Mouse (Mus musculus) heart, embryonic 15.5 days (tissue): Measurements from ENCODE around the gene Stxbp6. TPM values are rescaled to one million over a fixed set of nuclear protein-coding genes. Genes with fewer than 3 reads are reported as not detected.

ENCODE experiments used
- ATAC-seq: fragments of 200-750 bp; cut with Nextera tagmentation; replicated peaks from 2 replicates; pipeline ENCODE4 v1.8.0; 2017; ENCODE audit warnings: low read depth, moderate TSS enrichment; ENCODE audit not compliant: insufficient number of reproducible peaks, insufficient read depth, low FRiP score
- H3K27ac ChIP-seq: fragments of 300-500 bp; sonication (generic); 2 replicates; pipeline ENCODE4 v1.5.1; 2015; ENCODE audit warnings: mild to moderate bottlenecking, inconsistent platforms
- H3K27me3 ChIP-seq: fragments of 300-500 bp; sonication (generic); 2 replicates; pipeline ENCODE4 v1.6.1; 2015; ENCODE audit warnings: inconsistent platforms
- H3K36me3 ChIP-seq: fragments of 300-500 bp; sonication (generic); 2 replicates; pipeline ENCODE4 v1.6.1; 2015; ENCODE audit warnings: mild to moderate bottlenecking, inconsistent platforms
- H3K4me1 ChIP-seq: fragments of 300-500 bp; sonication (generic); replicated peaks from 2 replicates; pipeline ENCODE4 v1.6.1; 2015; ENCODE audit warnings: inconsistent platforms
- H3K4me2 ChIP-seq: fragments of 300-500 bp; sonication (generic); 2 replicates; pipeline ENCODE4 v1.6.1; 2015; ENCODE audit warnings: inconsistent platforms, mild to moderate bottlenecking, moderate library complexity
- H3K4me3 ChIP-seq: fragments of 300-500 bp; sonication (generic); 2 replicates; pipeline ENCODE4 v1.5.1; 2015; ENCODE audit warnings: mild to moderate bottlenecking, inconsistent platforms
- H3K9ac ChIP-seq: fragments of 300-500 bp; sonication (generic); 2 replicates; pipeline ENCODE4 v1.6.1; 2015; ENCODE audit warnings: mild to moderate bottlenecking, inconsistent platforms
- H3K9me3 ChIP-seq: fragments of 300-500 bp; sonication (generic); replicated peaks from 2 replicates; pipeline ENCODE4 v1.6.1; 2016; ENCODE audit warnings: inconsistent platforms
- WGBS: fragments of 180-500 bp; shearing (Covaris S2); methylation state at CpG from one replicate; pipeline ENCODE4 v1.1.7; 2015; ENCODE audit warnings: mixed read lengths; 5-methylcytosine and 5-hydroxymethylcytosine counted together
- polyA plus RNA-seq: library from polyadenylated mRNA; unstranded; fragments of >200 nt; fragmentation: Nextera tagmentation; extraction: Ambion mirVana; gene quantifications from 2 replicates; pipeline ENCODE4 v1.2.1, GENCODE M21; 2015

The Stxbp6 gene
- polyA plus RNA-seq, 1 experiment from 2014 or later, result 16.6 TPM

DNA sequence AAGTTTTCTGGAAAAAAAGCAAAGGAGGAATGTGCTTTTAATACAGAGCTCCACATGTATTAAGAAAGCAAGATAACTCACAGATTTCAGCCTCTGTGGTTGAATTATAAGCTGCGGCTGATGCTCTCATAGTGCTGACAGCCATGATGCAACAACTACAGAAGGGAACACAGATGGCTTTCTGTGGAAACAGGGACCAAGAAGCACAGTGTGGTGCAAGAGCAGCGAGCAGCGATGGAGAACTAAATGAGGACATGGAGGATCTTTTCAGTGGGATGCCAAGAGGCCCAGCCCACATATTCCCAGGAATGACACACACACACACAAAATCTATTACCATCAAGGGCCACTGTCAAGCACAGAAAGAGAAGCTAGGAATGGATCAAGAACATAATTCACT, 81.1 kb downstream of the Stxbp6 start:
- WGBS, result 60% methylated on average over 3 of the region's 3 CpGs
- Histone ChIP-seq H3K9ac (no peak overlapping the region), H3K9me3 (no peaks in the 10 kb centered on the region), H3K4me3 (no peak overlapping the region), H3K36me3 (no peaks in the 10 kb centered on the region), H3K27me3 (no peaks in the 10 kb centered on the region), H3K27ac (peak overlapping the region; percentile 14), H3K4me1 (peaks cover 14% of the 10 kb centered on the region), H3K4me2 (no peak overlapping the region)
- ATAC-seq, result no peak

DNA sequence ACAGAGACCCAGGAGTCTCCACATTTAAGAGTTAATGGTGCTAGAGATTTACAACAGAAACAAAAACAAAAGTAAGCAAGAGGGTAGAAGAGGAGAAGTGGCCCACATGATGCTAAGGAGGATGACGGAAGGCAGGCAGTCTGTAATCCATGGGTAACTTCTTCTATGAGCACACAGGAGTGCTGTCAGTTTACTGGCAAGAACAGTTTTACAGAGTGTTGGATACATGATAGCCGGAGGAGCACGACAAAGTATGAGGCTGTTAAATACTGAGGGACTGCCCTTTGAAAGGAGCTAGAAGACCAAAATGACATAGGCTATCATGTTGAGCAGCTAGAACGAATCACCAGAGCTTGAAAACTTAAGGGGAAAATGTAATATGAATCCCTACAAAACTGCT, 81.7 kb downstream of the Stxbp6 start:
- Histone ChIP-seq H3K9me3 (no peaks in the 10 kb centered on the region), H3K4me2 (no peak overlapping the region), H3K27ac (peak overlapping the region; percentile 14), H3K27me3 (no peaks in the 10 kb centered on the region), H3K4me1 (peaks cover 14% of the 10 kb centered on the region), H3K36me3 (no peaks in the 10 kb centered on the region), H3K9ac (no peak overlapping the region), H3K4me3 (no peak overlapping the region)
- ATAC-seq, result no peak
- 55% methylated on average over 4 of the region's 4 CpGs for WGBS

DNA sequence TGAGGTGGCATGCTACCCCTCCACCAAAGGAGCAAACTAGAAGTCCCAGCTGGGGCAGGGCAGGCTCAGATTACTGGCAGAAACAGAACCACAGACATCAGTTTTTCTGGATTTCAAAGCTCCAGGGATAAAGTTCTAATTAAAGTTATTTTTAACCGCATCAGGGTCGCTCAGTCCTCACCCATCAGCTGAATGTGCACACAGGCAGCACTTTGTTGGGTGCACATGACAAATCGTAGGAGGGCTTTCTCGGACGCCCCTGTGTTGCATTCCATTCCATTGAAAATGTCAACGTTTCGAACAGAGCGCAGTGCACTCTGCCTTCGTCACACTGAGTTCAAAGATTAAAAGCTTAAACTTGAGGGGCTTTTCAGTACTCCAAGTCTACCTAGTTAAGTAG, 84.1 kb downstream of the Stxbp6 start:
- no peak for ATAC-seq
- H3K9me3 ChIP-seq, result no peaks in the 10 kb centered on the region
- H3K4me1 ChIP-seq, result peaks cover 17% of the 10 kb centered on the region
- H3K9ac ChIP-seq, result no peak overlapping the region
- 0 out of 2 replicates have a peak overlapping the region, but pooled peaks have one; percentile 10 for H3K4me2 ChIP-seq
- H3K36me3 ChIP-seq, result no peaks in the 10 kb centered on the region
- 40% methylated on average over 9 of the region's 9 CpGs for WGBS
- peak overlapping the region; percentile 67 for H3K27ac ChIP-seq
- H3K4me3 ChIP-seq, result no peak overlapping the region
- H3K27me3 ChIP-seq, result no peaks in the 10 kb centered on the region

DNA sequence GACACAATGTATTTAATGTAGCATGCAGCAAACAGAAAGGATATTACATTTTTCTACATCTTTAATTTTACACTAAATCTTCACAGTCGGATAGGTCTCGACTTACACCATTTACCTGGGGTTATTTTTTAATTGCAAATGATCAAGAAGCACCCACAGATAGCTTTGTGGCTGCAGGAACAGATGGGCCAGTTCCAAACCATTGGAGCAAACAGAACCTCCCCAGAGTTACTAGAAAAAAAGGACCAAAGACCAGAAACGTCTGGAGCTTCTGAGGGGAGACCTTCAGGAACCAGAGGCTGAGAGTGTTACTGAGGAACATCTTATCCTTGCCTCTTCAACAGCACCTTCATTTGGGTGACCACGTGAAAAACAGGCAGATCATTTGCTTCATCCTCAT, 85.5 kb downstream of the Stxbp6 start:
- H3K4me2 ChIP-seq, result no peak overlapping the region
- H3K9me3 ChIP-seq, result no peaks in the 10 kb centered on the region
- H3K4me3 ChIP-seq, result no peak overlapping the region
- no peaks in the 10 kb centered on the region for H3K36me3 ChIP-seq
- 83% methylated on average over 4 of the region's 4 CpGs for WGBS
- no peaks in the 10 kb centered on the region for H3K27me3 ChIP-seq
- H3K4me1 ChIP-seq, result peaks cover 17% of the 10 kb centered on the region
- H3K9ac ChIP-seq, result no peak overlapping the region
- no peak for ATAC-seq
- no peak overlapping the region for H3K27ac ChIP-seq

DNA sequence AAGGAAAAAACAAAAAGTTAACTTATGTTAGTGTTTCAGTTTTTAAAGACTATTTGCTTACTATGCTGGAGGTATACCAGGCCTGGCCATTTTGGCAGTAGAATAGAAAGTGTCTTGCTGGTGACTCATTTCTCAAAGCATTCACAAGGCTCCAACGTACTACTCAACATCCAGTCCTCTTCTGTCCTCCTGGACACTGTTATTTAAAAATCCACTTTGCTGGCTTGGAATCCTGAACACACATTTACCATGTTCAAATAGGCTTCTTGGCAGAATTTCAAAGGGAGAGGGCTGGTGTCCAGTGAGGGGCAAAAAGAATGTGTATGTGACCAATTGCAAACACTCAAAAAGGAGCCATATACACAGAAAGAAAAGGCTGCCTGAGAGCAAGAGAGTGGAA, 86.7 kb downstream of the Stxbp6 start:
- Histone ChIP-seq H3K27me3 (no peaks in the 10 kb centered on the region), H3K36me3 (no peaks in the 10 kb centered on the region), H3K27ac (peak overlapping the region; percentile 12; the same call in 1 of the 2 replicates), H3K9me3 (no peaks in the 10 kb centered on the region), H3K4me2 (no peak overlapping the region), H3K4me3 (no peak overlapping the region), H3K9ac (no peak overlapping the region), H3K4me1 (peaks cover 16% of the 10 kb centered on the region)
- no peak for ATAC-seq
- 24% methylated on average over 1 of the region's 1 CpGs for WGBS

DNA sequence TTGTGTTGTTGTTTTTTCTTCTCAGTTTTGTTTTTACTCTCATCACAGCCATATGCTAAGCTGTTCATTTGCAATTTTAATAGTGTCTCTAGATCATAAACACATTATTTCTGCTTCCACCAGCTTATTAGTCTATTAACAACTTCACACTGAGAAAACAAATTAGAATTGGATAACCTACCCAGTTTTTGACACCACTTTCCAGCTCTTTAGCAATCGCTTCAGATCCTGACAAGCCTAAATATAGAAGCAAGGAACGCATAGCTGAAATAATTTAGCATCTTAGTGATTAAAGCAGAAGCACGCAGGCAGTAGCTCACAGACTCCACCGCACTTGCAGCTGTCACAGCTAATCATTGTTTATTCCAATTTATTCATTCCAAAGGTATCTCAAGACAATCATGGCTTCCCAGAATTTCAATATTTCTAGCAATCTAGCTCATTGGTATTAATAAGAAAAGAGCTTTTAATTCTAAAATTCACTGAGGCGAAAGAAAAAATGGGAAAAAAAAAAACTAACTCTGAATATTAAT, 95.1 kb downstream of the Stxbp6 start:
- Histone ChIP-seq H3K36me3 (no peaks in the 10 kb centered on the region), H3K4me1 (peaks cover 25% of the 10 kb centered on the region), H3K4me3 (no peak overlapping the region), H3K9ac (no peak overlapping the region), H3K27me3 (no peaks in the 10 kb centered on the region), H3K4me2 (peak overlapping the region; percentile 27; the same call in 1 of the 2 replicates), H3K9me3 (no peaks in the 10 kb centered on the region), H3K27ac (peak overlapping the region; percentile 81)
- 30% methylated on average over 5 of the region's 5 CpGs for WGBS
- ATAC-seq, result no peak

DNA sequence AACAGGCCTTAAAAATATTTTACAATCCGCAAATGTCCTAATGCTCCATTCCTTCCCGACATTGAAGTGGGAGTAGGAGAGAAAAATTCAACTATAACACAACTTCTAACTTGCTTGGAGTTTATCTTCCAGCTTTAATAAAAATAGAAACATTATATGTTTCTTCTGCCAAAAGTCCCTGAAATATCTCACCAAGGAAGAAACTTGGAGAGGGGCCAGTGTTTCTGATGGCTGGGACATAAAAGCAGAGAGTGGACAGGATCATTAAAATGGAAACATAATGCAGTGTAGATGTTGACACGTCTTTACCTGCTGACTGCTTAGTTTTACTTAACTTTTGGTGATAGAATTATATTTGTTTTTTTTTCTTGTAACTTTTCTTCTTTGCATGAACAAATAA, 99.2 kb downstream of the Stxbp6 start:
- H3K4me2 ChIP-seq, result 0 out of 2 replicates have a peak overlapping the region, but pooled peaks have one; percentile 8
- no peaks in the 10 kb centered on the region for H3K9me3 ChIP-seq
- peaks cover 26% of the 10 kb centered on the region for H3K4me1 ChIP-seq
- no peaks in the 10 kb centered on the region for H3K27me3 ChIP-seq
- H3K27ac ChIP-seq, result peak overlapping the region; percentile 82
- no peak for ATAC-seq
- no peak overlapping the region for H3K4me3 ChIP-seq
- H3K36me3 ChIP-seq, result no peaks in the 10 kb centered on the region
- H3K9ac ChIP-seq, result no peak overlapping the region
- 33% methylated on average over 3 of the region's 3 CpGs for WGBS

DNA sequence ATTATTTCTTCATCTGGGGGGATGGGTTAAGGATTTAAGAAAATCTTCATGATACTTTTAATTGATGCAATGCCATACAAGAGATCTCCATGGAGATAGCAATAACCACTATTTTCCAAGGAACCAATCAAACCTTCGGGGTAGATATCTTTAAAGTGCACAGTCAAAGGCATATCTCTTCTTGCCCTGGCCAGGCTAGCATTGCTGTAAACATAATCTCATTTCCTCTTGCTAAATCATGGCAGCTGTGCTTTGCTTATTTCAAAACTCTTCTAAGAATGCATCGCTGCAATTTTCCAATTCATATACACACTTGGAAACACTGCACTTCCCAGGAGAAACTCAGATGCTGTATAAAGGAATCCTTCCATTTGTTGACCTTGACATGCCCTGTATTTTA, 103.0 kb downstream of the Stxbp6 start:
- Histone ChIP-seq H3K36me3 (no peaks in the 10 kb centered on the region), H3K9ac (no peak overlapping the region), H3K27ac (no peak overlapping the region), H3K4me2 (no peak overlapping the region), H3K4me3 (no peak overlapping the region), H3K9me3 (no peaks in the 10 kb centered on the region), H3K27me3 (no peaks in the 10 kb centered on the region), H3K4me1 (peaks cover 11% of the 10 kb centered on the region)
- 80% methylated on average over 2 of the region's 2 CpGs for WGBS
- no peak for ATAC-seq

DNA sequence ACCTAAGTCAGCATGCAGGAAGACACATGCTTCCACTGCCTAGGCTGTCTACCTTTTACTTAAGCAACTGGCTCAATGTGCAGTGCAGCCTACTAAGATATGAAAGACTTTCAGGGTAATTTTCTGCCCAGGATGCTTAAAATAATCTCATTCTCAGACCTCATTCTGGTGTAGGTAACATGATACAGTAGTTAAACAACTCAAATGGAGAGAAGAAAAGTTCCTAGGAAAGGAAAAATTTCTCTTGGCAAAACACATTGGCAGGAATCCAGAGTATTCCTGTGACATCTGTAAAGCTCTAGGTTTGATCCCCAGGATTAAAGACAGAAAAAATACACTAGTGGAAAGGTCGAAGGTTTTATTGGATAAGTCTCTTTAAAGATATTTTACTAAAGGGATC, 107.1 kb downstream of the Stxbp6 start:
- Histone ChIP-seq H3K9ac (no peak overlapping the region), H3K27ac (no peak overlapping the region), H3K4me1 (no peaks in the 10 kb centered on the region), H3K36me3 (no peaks in the 10 kb centered on the region), H3K9me3 (no peaks in the 10 kb centered on the region), H3K4me2 (no peak overlapping the region), H3K27me3 (no peaks in the 10 kb centered on the region), H3K4me3 (no peak overlapping the region)
- ATAC-seq, result no peak
- 56% methylated on average over 1 of the region's 1 CpGs for WGBS

DNA sequence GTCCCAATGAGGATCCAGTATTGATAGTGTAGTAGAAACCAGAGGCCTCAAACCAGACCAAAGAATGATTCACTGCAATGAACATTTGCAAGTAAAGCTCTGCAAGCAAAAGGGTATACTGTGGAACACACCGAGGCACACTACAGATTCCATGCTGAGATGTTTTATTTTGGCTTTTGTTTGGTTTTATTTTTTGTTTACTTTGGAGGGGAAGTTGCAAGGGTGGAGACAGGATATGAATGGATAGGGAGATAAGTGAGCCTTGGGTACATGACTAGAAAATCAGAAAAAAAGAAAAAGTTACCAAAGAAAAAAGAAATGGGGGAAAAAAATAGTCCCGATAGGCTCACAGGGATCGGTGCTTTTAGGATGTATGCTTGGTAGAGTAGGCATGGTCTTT, 117.0 kb downstream of the Stxbp6 start:
- H3K4me3 ChIP-seq, result no peak overlapping the region
- no peaks in the 10 kb centered on the region for H3K36me3 ChIP-seq
- no peaks in the 10 kb centered on the region for H3K27me3 ChIP-seq
- no peaks in the 10 kb centered on the region for H3K9me3 ChIP-seq
- ATAC-seq, result no peak
- no peak overlapping the region for H3K27ac ChIP-seq
- H3K4me1 ChIP-seq, result no peaks in the 10 kb centered on the region
- H3K4me2 ChIP-seq, result no peak overlapping the region
- H3K9ac ChIP-seq, result no peak overlapping the region
- 86% methylated on average over 3 of the region's 3 CpGs for WGBS

DNA sequence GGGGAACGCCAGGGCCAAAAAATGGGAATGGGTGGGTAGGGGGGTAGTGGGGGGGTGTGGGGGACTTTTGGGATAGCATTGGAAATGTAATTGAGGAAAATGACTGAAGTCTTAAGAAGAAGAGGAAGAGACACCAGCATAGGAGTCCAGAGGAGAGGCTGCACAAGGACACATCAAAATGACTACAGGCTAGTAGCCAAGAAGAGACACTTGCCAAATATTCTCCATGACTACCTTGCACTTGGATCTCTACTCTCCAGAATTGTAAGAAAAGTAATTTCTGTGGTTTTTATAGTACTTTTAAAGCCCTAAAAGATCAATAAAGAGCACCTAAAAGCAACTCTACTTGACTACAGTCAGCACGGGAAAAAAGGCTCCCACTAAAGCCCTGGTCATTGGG, 121.4 kb downstream of the Stxbp6 start:
- ATAC-seq, result no peak
- Histone ChIP-seq H3K27me3 (no peaks in the 10 kb centered on the region), H3K9ac (no peak overlapping the region), H3K4me2 (no peak overlapping the region), H3K9me3 (no peaks in the 10 kb centered on the region), H3K4me1 (no peaks in the 10 kb centered on the region), H3K36me3 (no peaks in the 10 kb centered on the region), H3K27ac (no peak overlapping the region), H3K4me3 (no peak overlapping the region)
- 80% methylated on average over 2 of the region's 2 CpGs for WGBS

DNA sequence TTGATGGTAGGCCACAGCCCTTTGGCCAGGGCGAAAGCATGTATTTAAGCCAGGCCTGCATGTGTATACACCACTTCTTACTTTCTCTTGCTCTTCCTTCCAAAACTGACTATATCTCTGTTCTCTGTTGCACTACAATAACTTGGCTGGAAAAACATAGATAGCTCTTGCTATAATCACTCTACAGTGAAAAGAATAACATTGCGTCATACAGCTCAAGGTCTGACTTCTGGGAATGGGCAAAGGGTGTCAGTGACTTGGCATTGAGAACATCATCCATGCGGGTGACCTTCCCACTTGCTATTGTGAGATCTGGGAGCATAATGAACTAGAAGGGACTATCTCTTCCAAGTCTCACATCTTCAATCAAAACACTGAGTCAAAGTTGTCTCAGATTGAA, 122.4 kb downstream of the Stxbp6 start:
- ATAC-seq, result peak; percentile 74; the same call in 1 of the 2 replicates
- H3K36me3 ChIP-seq, result no peaks in the 10 kb centered on the region
- H3K9me3 ChIP-seq, result no peaks in the 10 kb centered on the region
- no peaks in the 10 kb centered on the region for H3K4me1 ChIP-seq
- H3K4me2 ChIP-seq, result no peak overlapping the region
- H3K4me3 ChIP-seq, result no peak overlapping the region
- WGBS, result 60% methylated on average over 3 of the region's 3 CpGs
- no peak overlapping the region for H3K9ac ChIP-seq
- H3K27ac ChIP-seq, result 0 out of 2 replicates have a peak overlapping the region, but pooled peaks have one; percentile 37
- no peaks in the 10 kb centered on the region for H3K27me3 ChIP-seq
